Mouse (Mus musculus): Measurements from ENCODE around the gene Pls1. TPM values are rescaled to one million over a fixed set of nuclear protein-coding genes. Genes with fewer than 3 reads are reported as not detected.
A peak's percentile ranks its signal among the peaks of the same experiment; 100 is the strongest.

The Pls1 gene
- polyA plus RNA-seq, 2 experiments = 3.2 to 11.0 TPM

- Histone ChIP-seq H3K27me3 (ENCODE audit: control insufficient read depth, insufficient read depth, low read length) (no peaks in the 10 kb centered on the region), H3K9ac (replicated peaks) (no peak overlapping the region), H3K4me2 (ENCODE audit: low read depth) (no peak overlapping the region), H3K4me1 (replicated peaks; ENCODE audit: control insufficient read depth in 2 of 2, insufficient read depth in 2 of 2, low read length in 1 of 2) (peaks cover 7 to 11% of the 10 kb centered on the region in 2 experiments; a peak in 3 of 4 replicates), H3K36me3 (replicated peaks; ENCODE audit: control insufficient read depth, insufficient read depth, low read depth) (no peaks in the 10 kb centered on the region), H3K27ac (no peak overlapping the region), H3K4me3 (ENCODE audit: insufficient read depth in 1 of 2, low read depth in 2 of 2, low read length in 2 of 2) (no peak overlapping the region), H3K9me3 (ENCODE audit: control insufficient read depth, low read length) (no peaks in the 10 kb centered on the region)
- no peak for ATAC-seq (ENCODE audit: insufficient read depth)
- TF ChIP-seq CTCF (IDR thresholded peaks at IDR 0.05; ENCODE audit: low read depth) (no peak), EP300 (IDR thresholded peaks at IDR 0.05; ENCODE audit: low read depth) (no peak)
- no peak for DNase-seq (ENCODE audit: low read depth in 3 of 3, low spot score in 3 of 3)
- 77% methylated on average over 4 of the region's 4 CpGs for WGBS (ENCODE audit: insufficient replicate concordance)
These were observed 10.9 kb upstream of the Pls1 start for GRCm38 (mm10) chr9:95856004-95856403.

DNA sequence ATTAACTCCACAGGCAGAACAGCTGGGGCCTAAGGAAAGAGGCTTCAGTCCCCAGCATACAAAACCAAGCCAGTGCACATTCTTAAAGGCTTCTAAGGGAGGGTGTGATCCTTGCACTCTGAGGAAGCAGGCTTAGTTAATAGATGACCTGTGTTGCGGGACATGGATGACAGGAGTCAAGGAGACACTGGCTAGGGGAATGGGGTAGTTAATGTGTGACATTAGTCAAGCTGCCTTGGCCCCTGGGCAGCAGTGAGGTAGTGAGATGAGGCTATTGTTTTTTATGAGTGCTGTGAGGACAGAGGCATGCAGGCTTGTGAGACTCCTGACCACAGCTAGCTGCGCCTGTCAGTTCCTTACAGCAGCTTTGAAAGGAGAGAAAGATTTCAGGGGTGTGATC is 9.8 kb upstream of the Pls1 start:
- Histone ChIP-seq H3K9ac (replicated peaks) (no peak overlapping the region), H3K36me3 (replicated peaks; ENCODE audit: control insufficient read depth, insufficient read depth, low read depth) (no peaks in the 10 kb centered on the region), H3K27ac (no peak overlapping the region), H3K27me3 (ENCODE audit: control insufficient read depth, insufficient read depth, low read length) (no peaks in the 10 kb centered on the region), H3K4me3 (ENCODE audit: insufficient read depth in 1 of 2, low read depth in 2 of 2, low read length in 2 of 2) (no peak overlapping the region), H3K9me3 (ENCODE audit: control insufficient read depth, low read length) (no peaks in the 10 kb centered on the region), H3K4me2 (ENCODE audit: low read depth) (no peak overlapping the region), H3K4me1 (replicated peaks; ENCODE audit: control insufficient read depth in 2 of 2, insufficient read depth in 2 of 2, low read length in 1 of 2) (peaks cover 7 to 11% of the 10 kb centered on the region in 2 experiments; a peak in 3 of 4 replicates)
- no peak for ATAC-seq (ENCODE audit: insufficient read depth)
- no peak for DNase-seq (ENCODE audit: low read depth in 3 of 3, low spot score in 3 of 3)
- WGBS (ENCODE audit: insufficient replicate concordance) = 56% methylated on average over 2 of the region's 2 CpGs
- TF ChIP-seq EP300 (IDR thresholded peaks at IDR 0.05; ENCODE audit: low read depth) (no peak), CTCF (IDR thresholded peaks at IDR 0.05; ENCODE audit: low read depth) (no peak)

DNA sequence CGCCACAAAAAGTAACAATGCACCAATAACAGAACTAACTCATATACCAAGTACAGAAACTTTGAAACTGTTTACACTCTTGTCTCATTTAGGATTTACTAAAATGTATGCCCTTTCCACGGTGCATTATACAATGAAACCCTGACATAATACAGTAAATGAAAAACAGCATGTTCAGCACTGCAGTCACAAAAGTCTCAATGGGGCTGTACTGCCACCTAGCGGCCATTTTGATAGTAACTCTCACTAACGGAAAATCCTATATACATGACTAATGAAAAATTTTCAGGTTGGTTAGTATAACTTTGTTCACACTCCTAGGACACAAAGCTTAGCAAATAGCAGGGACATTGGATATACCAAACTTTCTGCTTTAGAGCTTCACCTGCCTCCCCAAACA is 7.8 kb upstream of the Pls1 start:
- DNase-seq (ENCODE audit: low read depth in 3 of 3, low spot score in 3 of 3) (peak; percentile 54 to 66 (median 57)), ATAC-seq (ENCODE audit: insufficient read depth) (no peak)
- Histone ChIP-seq H3K27me3 (ENCODE audit: control insufficient read depth, insufficient read depth, low read length) (no peaks in the 10 kb centered on the region), H3K36me3 (replicated peaks; ENCODE audit: control insufficient read depth, insufficient read depth, low read depth) (no peaks in the 10 kb centered on the region), H3K4me1 (replicated peaks; ENCODE audit: control insufficient read depth in 2 of 2, insufficient read depth in 2 of 2, low read length in 1 of 2) (peaks cover 7 to 9% of the 10 kb centered on the region in 2 experiments; a peak in 3 of 4 replicates), H3K9me3 (ENCODE audit: control insufficient read depth, low read length) (no peaks in the 10 kb centered on the region), H3K4me3 (ENCODE audit: insufficient read depth in 1 of 2, low read depth in 2 of 2, low read length in 2 of 2) (no peak overlapping the region), H3K9ac (replicated peaks) (no peak overlapping the region), H3K4me2 (ENCODE audit: low read depth) (no peak overlapping the region), H3K27ac (no peak overlapping the region)
- 26% methylated on average over 4 of the region's 4 CpGs for WGBS (ENCODE audit: insufficient replicate concordance)
- TF ChIP-seq EP300 (IDR thresholded peaks at IDR 0.05; ENCODE audit: low read depth) = no peak
- TF ChIP-seq CTCF (IDR thresholded peaks at IDR 0.05; ENCODE audit: low read depth) = peak; percentile 76

DNA sequence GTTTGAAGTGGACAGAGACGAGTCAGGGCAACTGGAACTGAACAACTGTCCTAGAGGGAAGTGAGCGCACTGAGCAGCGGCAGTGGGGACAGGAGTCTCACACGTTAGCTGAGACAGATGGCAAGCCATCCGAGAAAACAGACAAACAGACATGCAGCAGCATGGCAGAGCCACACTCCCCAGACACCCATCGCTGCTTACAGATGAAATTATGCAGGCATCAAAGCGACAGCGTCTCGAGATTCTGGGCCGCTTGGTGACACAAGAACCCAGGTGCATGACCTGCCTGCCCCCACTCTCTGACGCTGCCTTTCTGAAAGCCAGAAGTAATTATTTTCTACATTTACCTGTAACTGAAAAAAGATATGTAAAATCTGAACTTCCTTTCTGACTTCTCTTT is 6.6 kb upstream of the Pls1 start:
- TF ChIP-seq CTCF (IDR thresholded peaks at IDR 0.05; ENCODE audit: low read depth) = no peak
- TF ChIP-seq EP300 (IDR thresholded peaks at IDR 0.05; ENCODE audit: low read depth) = no peak

GRCm38 (mm10) chr9:95845711-95846110 is 600 bp upstream of the Pls1 start:
- TF ChIP-seq EP300 (IDR thresholded peaks at IDR 0.05; ENCODE audit: low read depth) = no peak
- no peak for TF ChIP-seq CTCF (IDR thresholded peaks at IDR 0.05; ENCODE audit: low read depth)
- Histone ChIP-seq H3K4me1 (replicated peaks; ENCODE audit: control insufficient read depth in 2 of 2, insufficient read depth in 2 of 2, low read length in 1 of 2) (no peaks in the 10 kb centered on the region), H3K4me2 (ENCODE audit: low read depth) (peak overlapping the region; percentile 61; the same call in 1 of the 2 replicates), H3K4me3 (ENCODE audit: insufficient read depth in 1 of 2, low read depth in 2 of 2, low read length in 2 of 2) (peak overlapping the region in 1 of 2 experiments; percentile 54; a peak in 1 of 4 replicates), H3K36me3 (replicated peaks; ENCODE audit: control insufficient read depth, insufficient read depth, low read depth) (no peaks in the 10 kb centered on the region), H3K9me3 (ENCODE audit: control insufficient read depth, low read length) (no peaks in the 10 kb centered on the region), H3K27me3 (ENCODE audit: control insufficient read depth, insufficient read depth, low read length) (peaks cover 30% of the 10 kb centered on the region), H3K27ac (no peak overlapping the region), H3K9ac (replicated peaks) (no peak overlapping the region)
- 54% methylated on average over 4 of the region's 4 CpGs for WGBS (ENCODE audit: insufficient replicate concordance)
- ATAC-seq (ENCODE audit: insufficient read depth) (peak; percentile 38; the same call in 1 of the 2 replicates), DNase-seq (ENCODE audit: low read depth in 3 of 3, low spot score in 3 of 3) (peak in 2 of 3 experiments; percentile 16 to 18)

More for the DNA sequence above, 6.6 kb upstream of the Pls1 start:
- no peak overlapping the region for H3K4me3 ChIP-seq (ENCODE audit: insufficient read depth in 1 of 2, low read depth in 2 of 2, low read length in 2 of 2)
- no peaks in the 10 kb centered on the region for H3K9me3 ChIP-seq (ENCODE audit: control insufficient read depth, low read length)
- H3K36me3 ChIP-seq (replicated peaks; ENCODE audit: control insufficient read depth, insufficient read depth, low read depth) = no peaks in the 10 kb centered on the region
- H3K9ac ChIP-seq (replicated peaks) = no peak overlapping the region
- peaks cover 2 to 3% of the 10 kb centered on the region in 2 experiments; a peak in 3 of 4 replicates for H3K4me1 ChIP-seq (replicated peaks; ENCODE audit: control insufficient read depth in 2 of 2, insufficient read depth in 2 of 2, low read length in 1 of 2)
- no peaks in the 10 kb centered on the region for H3K27me3 ChIP-seq (ENCODE audit: control insufficient read depth, insufficient read depth, low read length)
- H3K4me2 ChIP-seq (ENCODE audit: low read depth) = no peak overlapping the region
- DNase-seq (ENCODE audit: low read depth in 3 of 3, low spot score in 3 of 3) (no peak), ATAC-seq (ENCODE audit: insufficient read depth) (no peak)
- no peak overlapping the region for H3K27ac ChIP-seq
- 71% methylated on average over 11 of the region's 11 CpGs for WGBS (ENCODE audit: insufficient replicate concordance)

Data from liver, embryonic 14.5 days (tissue).